Mouse (Mus musculus) intestine, embryonic 16.5 days (tissue): ENCODE measurements around the gene Atp8b4. TPM values are rescaled to one million over a fixed set of nuclear protein-coding genes. Genes with fewer than 3 reads are reported as not detected.

Experiments used
- ATAC-seq: fragments of 200-750 bp; cut with Nextera tagmentation; 2 replicates; pipeline ENCODE4 v1.8.0; 2017; ENCODE audit warnings: moderate TSS enrichment, moderate library complexity
- H3K27ac ChIP-seq: fragments of 300-500 bp; sonication (generic); 2 replicates; pipeline ENCODE4 v1.5.1; 2014; ENCODE audit warnings: mild to moderate bottlenecking, low read length
- H3K27me3 ChIP-seq: fragments of 300-500 bp; sonication (generic); replicated peaks from 2 replicates; pipeline ENCODE4 v1.6.1; 2014; ENCODE audit warnings: low read length, control low read depth, mixed read lengths; ENCODE audit not compliant: control insufficient read depth, insufficient read depth
- H3K36me3 ChIP-seq: fragments of 300-500 bp; sonication (generic); 2 replicates; pipeline ENCODE4 v1.6.1; 2014; ENCODE audit warnings: low read length, control low read depth; ENCODE audit not compliant: control insufficient read depth, insufficient read depth
- H3K4me1 ChIP-seq: fragments of 300-500 bp; sonication (generic); 2 replicates; pipeline ENCODE4 v1.6.1; 2014; ENCODE audit warnings: low read length, control low read depth, mixed read lengths; ENCODE audit not compliant: control insufficient read depth, insufficient read depth
- H3K4me2 ChIP-seq: fragments of 300-500 bp; sonication (generic); 2 replicates; pipeline ENCODE4 v1.6.1; 2014; ENCODE audit warnings: low read depth, low read length, control low read depth
- H3K4me3 ChIP-seq: fragments of 300-500 bp; sonication (generic); 2 replicates; pipeline ENCODE4 v1.5.1; 2014; ENCODE audit warnings: mild to moderate bottlenecking, low read length
- H3K9ac ChIP-seq: fragments of 300-500 bp; sonication (generic); 2 replicates; pipeline ENCODE4 v1.6.1; 2014; ENCODE audit warnings: low read depth, low read length
- H3K9me3 ChIP-seq: fragments of 300-500 bp; sonication (generic); 2 replicates; pipeline ENCODE4 v1.6.1; 2016; ENCODE audit warnings: low read length, control low read depth; ENCODE audit not compliant: control insufficient read depth
- WGBS: fragments of 180-500 bp; shearing (Covaris S2); extraction: QIAGEN DNeasy Blood & Tissue Kit; methylation state at CpG from one replicate; pipeline ENCODE4 v1.1.7; 2014; 5-methylcytosine and 5-hydroxymethylcytosine counted together
- polyA plus RNA-seq: library from polyadenylated mRNA; unstranded; fragments of >200 nt; fragmentation: Nextera tagmentation; extraction: Ambion mirVana; gene quantifications from 2 replicates; pipeline ENCODE4 v1.2.1, GENCODE M21; 2015

The Atp8b4 gene
- polyA plus RNA-seq: 0.21 and 0.46 TPM in 2 replicates

DNA sequence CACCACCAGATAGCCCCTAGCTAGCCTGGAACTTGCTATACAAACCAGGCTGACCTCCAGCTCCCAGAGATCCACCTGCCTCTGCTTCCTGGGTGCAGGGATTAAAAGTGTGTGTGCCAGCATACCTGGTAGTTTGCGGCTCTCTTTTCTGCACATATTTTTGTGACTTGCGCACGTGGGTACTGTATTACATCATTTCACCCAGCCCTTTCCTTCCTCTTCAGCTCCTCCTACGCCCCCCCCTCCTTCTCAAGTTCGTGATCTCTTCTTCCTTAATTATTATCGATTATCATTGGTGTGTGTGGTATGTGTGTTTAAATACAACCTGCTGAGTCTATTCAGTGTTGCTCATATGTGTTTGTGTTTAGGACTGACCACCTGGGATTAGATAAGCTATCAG is at the start of gene Atp8b4:
TSS of gene Atp8b4 (minus strand) at position 154 of the 400 bp plus-strand sequence.
- Histone ChIP-seq H3K4me3 (no peak within 1 kb of the TSS), H3K9ac (no peak within 1 kb of the TSS), H3K4me2 (no peak within 1 kb of the TSS), H3K9me3 (no peaks in the 10 kb centered on the region), H3K27ac (no peak within 1 kb of the TSS), H3K27me3 (no peaks in the 10 kb centered on the region), H3K36me3 (no peaks in the 10 kb centered on the region), H3K4me1 (no peaks in the 10 kb centered on the region)
- ATAC-seq: no peak
- 84% methylated on average over 6 of the region's 6 CpGs for WGBS

GRCm38 (mm10) chr2:126549681-126550080 is 49.2 kb upstream of the Atp8b4 start:
- Histone ChIP-seq H3K4me2 (no peak overlapping the region), H3K9me3 (no peaks in the 10 kb centered on the region), H3K27ac (no peak overlapping the region), H3K4me3 (no peak overlapping the region), H3K36me3 (no peaks in the 10 kb centered on the region), H3K27me3 (peaks cover 26% of the 10 kb centered on the region), H3K9ac (no peak overlapping the region), H3K4me1 (peaks cover 12% of the 10 kb centered on the region)
- ATAC-seq: no peak
- 67% methylated on average over 7 of the region's 7 CpGs for WGBS

DNA sequence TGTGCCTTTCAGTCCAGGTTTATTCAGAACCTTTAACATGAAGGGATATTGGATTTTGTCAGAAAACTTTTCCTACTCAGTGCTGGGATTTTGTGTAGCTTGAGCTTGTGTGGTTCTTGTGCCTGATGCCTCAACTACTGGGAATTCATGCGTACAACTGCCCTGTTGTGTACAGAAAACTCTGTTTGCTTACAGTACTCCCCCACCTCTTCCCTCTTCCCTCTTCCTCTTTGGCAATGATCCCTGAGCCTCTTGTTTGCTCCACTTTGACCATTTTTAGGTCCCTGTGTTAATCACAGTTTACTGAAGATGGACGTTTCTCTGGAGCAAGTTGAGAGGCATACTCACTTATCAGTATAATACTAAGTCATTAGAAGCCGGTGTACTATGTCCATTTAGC is 45.9 kb upstream of the Atp8b4 start:
- Histone ChIP-seq H3K9me3 (no peaks in the 10 kb centered on the region), H3K9ac (no peak overlapping the region), H3K27ac (no peak overlapping the region), H3K36me3 (no peaks in the 10 kb centered on the region), H3K4me2 (no peak overlapping the region), H3K4me1 (no peaks in the 10 kb centered on the region), H3K27me3 (no peaks in the 10 kb centered on the region; the same call in 1 of the 2 replicates), H3K4me3 (no peak overlapping the region)
- 79% methylated on average over 3 of the region's 3 CpGs for WGBS
- ATAC-seq: no peak

GRCm38 (mm10) chr2:126545297-126545696 is 44.8 kb upstream of the Atp8b4 start:
- H3K4me3 ChIP-seq: no peak overlapping the region
- H3K4me1 ChIP-seq: no peaks in the 10 kb centered on the region
- no peaks in the 10 kb centered on the region; the same call in 1 of the 2 replicates for H3K27me3 ChIP-seq
- no peaks in the 10 kb centered on the region for H3K36me3 ChIP-seq
- ATAC-seq: no peak
- no peak overlapping the region for H3K4me2 ChIP-seq
- no peak overlapping the region for H3K9ac ChIP-seq
- 48% methylated on average over 5 of the region's 5 CpGs for WGBS
- no peaks in the 10 kb centered on the region for H3K9me3 ChIP-seq
- H3K27ac ChIP-seq: no peak overlapping the region

- no peak for ATAC-seq
- WGBS: 84% methylated on average over 5 of the region's 5 CpGs
Measured at GRCm38 (mm10) chr2:126542211-126542610, 41.7 kb upstream of the Atp8b4 start.

DNA sequence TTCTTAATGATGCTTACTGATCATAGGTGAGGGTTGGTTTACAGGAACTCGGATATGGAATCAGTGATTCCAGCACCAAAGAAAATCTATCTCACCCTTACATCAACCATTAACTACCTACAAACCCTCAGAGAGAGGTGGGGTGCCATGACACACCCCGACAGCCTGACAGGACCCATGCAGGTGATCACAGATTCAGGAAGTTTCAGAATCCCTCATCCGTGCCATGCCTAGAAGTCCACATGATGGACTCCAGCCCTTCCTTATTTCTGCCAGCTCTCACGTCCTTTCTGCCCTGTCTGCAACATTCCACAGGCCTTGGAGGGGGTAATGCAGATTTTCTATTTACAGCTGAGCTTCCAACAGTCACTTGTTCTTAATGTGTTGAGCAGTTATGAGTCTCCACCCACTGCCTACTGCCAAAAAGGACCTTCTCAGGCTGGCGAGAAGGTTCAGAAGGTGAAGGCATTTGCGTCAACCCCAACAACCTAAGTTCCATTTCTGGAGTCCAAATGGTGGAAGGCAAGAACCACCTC is 40.0 kb upstream of the Atp8b4 start:
- no peak overlapping the region for H3K4me2 ChIP-seq
- H3K9ac ChIP-seq: no peak overlapping the region
- ATAC-seq: no peak
- no peaks in the 10 kb centered on the region for H3K9me3 ChIP-seq
- no peak overlapping the region for H3K27ac ChIP-seq
- no peaks in the 10 kb centered on the region for H3K36me3 ChIP-seq
- H3K4me3 ChIP-seq: no peak overlapping the region
- H3K4me1 ChIP-seq: no peaks in the 10 kb centered on the region
- 79% methylated on average over 6 of the region's 6 CpGs for WGBS
- H3K27me3 ChIP-seq: no peaks in the 10 kb centered on the region

More at GRCm38 (mm10) chr2:126542211-126542610, 41.7 kb upstream of the Atp8b4 start:
- Histone ChIP-seq H3K4me1 (no peaks in the 10 kb centered on the region), H3K27me3 (no peaks in the 10 kb centered on the region), H3K4me3 (no peak overlapping the region), H3K9ac (no peak overlapping the region), H3K4me2 (no peak overlapping the region), H3K36me3 (no peaks in the 10 kb centered on the region), H3K27ac (no peak overlapping the region), H3K9me3 (no peaks in the 10 kb centered on the region)

GRCm38 (mm10) chr2:126537654-126538053 is 37.2 kb upstream of the Atp8b4 start:
- ATAC-seq: no peak

DNA sequence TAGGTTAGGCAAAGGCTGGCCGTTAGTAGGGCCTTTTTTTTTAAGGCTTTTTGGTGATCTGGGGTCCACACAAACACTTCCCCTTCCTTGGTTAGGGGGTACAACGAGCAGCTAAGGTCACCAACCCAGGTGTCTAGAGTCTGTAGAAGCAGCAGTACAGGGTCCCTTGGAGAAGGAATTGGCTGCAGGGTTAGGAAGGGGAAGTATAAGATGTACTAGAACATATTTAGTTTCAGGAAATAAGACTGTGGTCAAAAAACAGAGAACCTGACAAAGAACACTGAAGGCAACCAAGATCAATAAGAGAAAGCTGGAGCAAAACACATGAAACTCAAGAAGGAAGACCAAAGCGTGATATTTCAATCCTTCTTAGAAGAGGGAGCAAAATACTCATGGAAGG is 30.1 kb upstream of the Atp8b4 start:
- H3K36me3 ChIP-seq: no peaks in the 10 kb centered on the region
- 73% methylated on average over 3 of the region's 3 CpGs for WGBS
- no peak overlapping the region for H3K4me2 ChIP-seq
- no peak overlapping the region for H3K4me3 ChIP-seq
- no peaks in the 10 kb centered on the region for H3K4me1 ChIP-seq
- no peak overlapping the region for H3K27ac ChIP-seq
- H3K9me3 ChIP-seq: no peaks in the 10 kb centered on the region; the same call in 1 of the 2 replicates
- ATAC-seq: no peak
- no peak overlapping the region for H3K9ac ChIP-seq
- H3K27me3 ChIP-seq: no peaks in the 10 kb centered on the region

More at GRCm38 (mm10) chr2:126537654-126538053, 37.2 kb upstream of the Atp8b4 start:
- Histone ChIP-seq H3K4me2 (no peak overlapping the region), H3K36me3 (no peaks in the 10 kb centered on the region), H3K4me1 (no peaks in the 10 kb centered on the region), H3K4me3 (no peak overlapping the region), H3K27ac (no peak overlapping the region), H3K27me3 (no peaks in the 10 kb centered on the region), H3K9ac (no peak overlapping the region), H3K9me3 (no peaks in the 10 kb centered on the region)

- Histone ChIP-seq H3K9me3 (no peaks in the 10 kb centered on the region; the same call in 1 of the 2 replicates), H3K27ac (no peak overlapping the region), H3K9ac (no peak overlapping the region), H3K4me1 (no peaks in the 10 kb centered on the region), H3K27me3 (no peaks in the 10 kb centered on the region), H3K4me2 (no peak overlapping the region), H3K36me3 (no peaks in the 10 kb centered on the region), H3K4me3 (no peak overlapping the region)
- ATAC-seq: no peak
- 87% methylated on average over 8 of the region's 8 CpGs for WGBS
Measured at GRCm38 (mm10) chr2:126527461-126527860, 27.0 kb upstream of the Atp8b4 start.

- Histone ChIP-seq H3K9ac (no peak overlapping the region), H3K4me2 (no peak overlapping the region), H3K4me1 (no peaks in the 10 kb centered on the region), H3K36me3 (no peaks in the 10 kb centered on the region), H3K4me3 (no peak overlapping the region), H3K9me3 (no peaks in the 10 kb centered on the region; the same call in 1 of the 2 replicates), H3K27ac (no peak overlapping the region), H3K27me3 (no peaks in the 10 kb centered on the region)
- ATAC-seq: no peak
- 79% methylated on average over 2 of the region's 2 CpGs for WGBS
Measured at GRCm38 (mm10) chr2:126524271-126524670, 23.8 kb upstream of the Atp8b4 start.
